Mouse (Mus musculus): ENCODE data around the gene Hmg20a.

DNA sequence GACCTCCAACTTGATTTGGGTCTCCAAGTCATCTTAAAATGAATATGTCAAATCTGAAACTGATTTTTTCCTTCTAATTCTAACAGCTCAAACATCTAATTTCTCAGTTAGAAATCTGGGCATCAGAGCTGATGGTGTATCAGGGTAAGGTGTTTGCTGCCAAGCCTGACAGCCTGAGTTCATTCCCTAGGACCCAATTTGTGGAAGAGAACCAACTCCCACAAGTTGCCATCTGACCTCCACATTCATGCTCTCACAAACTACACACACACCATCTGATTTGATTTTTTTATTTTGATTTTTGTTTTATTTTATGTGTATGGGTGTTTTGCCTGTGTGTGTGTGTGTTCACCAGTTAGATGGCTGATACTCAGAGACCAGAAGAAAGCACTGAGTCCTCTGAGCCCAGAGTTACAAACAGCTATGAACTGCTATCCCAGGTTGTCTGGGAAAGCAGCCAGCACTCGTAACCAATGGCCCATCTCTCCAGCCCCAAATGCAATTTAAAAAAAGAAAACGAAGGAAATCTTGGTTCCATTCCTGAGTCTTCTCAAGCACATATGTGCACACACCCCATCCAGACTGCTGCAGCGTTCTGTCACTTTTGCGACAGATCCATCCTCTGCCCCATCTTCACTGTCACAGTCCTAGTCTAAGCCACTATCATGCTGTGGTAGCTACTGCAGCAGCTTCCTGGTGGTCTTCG is 17.6 kb downstream of the Hmg20a start:
- TF ChIP-seq CTCF (IDR thresholded peaks at IDR 0.05; ENCODE audit: low read depth, low read length) (no peak), POLR2A (IDR thresholded peaks at IDR 0.05; ENCODE audit: extremely low read depth, insufficient read depth, low read length) (no peak)

All from liver, adult 2 months (tissue).